Comparison of ENCODE assay signal across 10 mouse cellular contexts in genomic region chr7:80325292-80325868, GRCm38 (mm10). TPM values are rescaled to one million over a fixed set of nuclear protein-coding genes. Genes with fewer than 3 reads are reported as not detected.
DNase-seq lines count a peak whose midpoint lies in the region; ATAC-seq lines count a peak whose summit lies in the region.
"Had no signal": no experiment of that assay in that cellular context is flagged by ENCODE, and none has a peak within 500 bp of the region (broad histone marks: within the 10 kb centered on the region; RNA-seq: fewer than 3 reads in every experiment).

No protein-coding gene starts in this region.

- no peak for DNase-seq in heart, postnatal 14 days
- DNase-seq in hindbrain, embryonic 14.5 days (ENCODE audit: low spot score) = no peak
- no peak for DNase-seq in adrenal gland, postnatal 25 days
- DNase-seq: lung, postnatal 14 days; spleen, adult 18-20 months had no signal

- no peaks in the 10 kb centered on the region for H3K9me3 ChIP-seq in heart, embryonic 15.5 days (replicated peaks)
- no peaks in the 10 kb centered on the region for H3K9me3 ChIP-seq in midbrain, embryonic 12.5 days
- no peaks in the 10 kb centered on the region for H3K9me3 ChIP-seq in midbrain, embryonic 16.5 days (replicated peaks; ENCODE audit: control insufficient read depth, low read length, poor library complexity, severe bottlenecking)
- no peaks in the 10 kb centered on the region for H3K9me3 ChIP-seq in hindbrain, embryonic 14.5 days (ENCODE audit: control insufficient read depth, low read length)
- H3K9me3 ChIP-seq in stomach, embryonic 15.5 days = no peaks in the 10 kb centered on the region

- H3K9ac ChIP-seq in heart, embryonic 15.5 days = no peak overlapping the region
- H3K9ac ChIP-seq in midbrain, embryonic 12.5 days (replicated peaks) = no peak overlapping the region
- H3K9ac ChIP-seq in midbrain, embryonic 16.5 days (ENCODE audit: low read depth, low read length) = no peak overlapping the region
- H3K9ac ChIP-seq in hindbrain, embryonic 14.5 days = no peak overlapping the region
- H3K9ac ChIP-seq in stomach, embryonic 15.5 days = no peak overlapping the region

- H3K27ac ChIP-seq in heart, embryonic 15.5 days = peak overlapping the region; percentile 96
- 0 out of 2 replicates have a peak overlapping the region, but pooled peaks have one; percentile 46 for H3K27ac ChIP-seq in midbrain, embryonic 12.5 days (replicated peaks)
- no peak overlapping the region; the same call in 1 of the 2 replicates for H3K27ac ChIP-seq in midbrain, embryonic 16.5 days (ENCODE audit: low read length)
- peak overlapping the region; percentile 84; the same call in 1 of the 2 replicates for H3K27ac ChIP-seq in hindbrain, embryonic 14.5 days
- H3K27ac ChIP-seq in stomach, embryonic 15.5 days = peak overlapping the region; percentile 48; the same call in 1 of the 2 replicates

- no peak overlapping the region for H3K4me3 ChIP-seq in heart, embryonic 15.5 days
- H3K4me3 ChIP-seq in midbrain, embryonic 12.5 days = no peak overlapping the region
- H3K4me3 ChIP-seq in midbrain, embryonic 16.5 days (ENCODE audit: low read depth, low read length) = no peak overlapping the region
- no peak overlapping the region for H3K4me3 ChIP-seq in hindbrain, embryonic 14.5 days (replicated peaks; ENCODE audit: low read length)
- no peak overlapping the region for H3K4me3 ChIP-seq in stomach, embryonic 15.5 days (replicated peaks)

- no peak overlapping the region for H3K4me2 ChIP-seq in heart, embryonic 15.5 days
- H3K4me2 ChIP-seq in midbrain, embryonic 12.5 days (replicated peaks) = no peak overlapping the region
- H3K4me2 ChIP-seq in midbrain, embryonic 16.5 days (ENCODE audit: low read length) = no peak overlapping the region
- 0 out of 2 replicates have a peak overlapping the region, but pooled peaks have one; percentile 65 for H3K4me2 ChIP-seq in hindbrain, embryonic 14.5 days (replicated peaks)
- H3K4me2 ChIP-seq in stomach, embryonic 15.5 days = no peak overlapping the region

- WGBS in heart, embryonic 15.5 days = 94% methylated on average over 16 of the region's 16 CpGs
- 95% methylated on average over 16 of the region's 16 CpGs for WGBS in midbrain, embryonic 12.5 days
- WGBS in midbrain, embryonic 16.5 days = 96% methylated on average over 16 of the region's 16 CpGs
- WGBS in hindbrain, embryonic 14.5 days = 96% methylated on average over 16 of the region's 16 CpGs
- WGBS in stomach, embryonic 15.5 days = 93% methylated on average over 16 of the region's 16 CpGs

- intact Hi-C loops in heart, postnatal 14 days (cut with DNase I) = loop anchor here (2.0 kb wide), 1 partner anchor 31 kb away; the partner anchor contains the start of gene Prc1

- peaks cover 54% of the 10 kb centered on the region for H3K36me3 ChIP-seq in heart, embryonic 15.5 days
- peaks cover 69% of the 10 kb centered on the region for H3K36me3 ChIP-seq in midbrain, embryonic 12.5 days
- H3K36me3 ChIP-seq in midbrain, embryonic 16.5 days (ENCODE audit: control insufficient read depth, insufficient read depth, low read length) = peaks cover 45% of the 10 kb centered on the region
- peaks cover 57% of the 10 kb centered on the region for H3K36me3 ChIP-seq in hindbrain, embryonic 14.5 days (replicated peaks; ENCODE audit: control insufficient read depth, insufficient read depth)
- peaks cover 40% of the 10 kb centered on the region for H3K36me3 ChIP-seq in stomach, embryonic 15.5 days

- H3K27me3 ChIP-seq in heart, embryonic 15.5 days = no peaks in the 10 kb centered on the region
- H3K27me3 ChIP-seq in midbrain, embryonic 12.5 days = no peaks in the 10 kb centered on the region
- H3K27me3 ChIP-seq in midbrain, embryonic 16.5 days (ENCODE audit: control insufficient read depth, insufficient read depth, low read depth, low read length) = no peaks in the 10 kb centered on the region
- H3K27me3 ChIP-seq in hindbrain, embryonic 14.5 days (ENCODE audit: control insufficient read depth, insufficient read depth, low read length) = no peaks in the 10 kb centered on the region
- H3K27me3 ChIP-seq in stomach, embryonic 15.5 days (replicated peaks) = no peaks in the 10 kb centered on the region

- peaks cover 16% of the 10 kb centered on the region for H3K4me1 ChIP-seq in heart, embryonic 15.5 days (replicated peaks)
- peaks cover 15% of the 10 kb centered on the region for H3K4me1 ChIP-seq in midbrain, embryonic 12.5 days
- H3K4me1 ChIP-seq in midbrain, embryonic 16.5 days (ENCODE audit: control insufficient read depth, insufficient read depth, low read length) = peaks cover 13% of the 10 kb centered on the region
- peaks cover 12% of the 10 kb centered on the region for H3K4me1 ChIP-seq in hindbrain, embryonic 14.5 days (replicated peaks; ENCODE audit: control insufficient read depth, insufficient read depth, low read length)
- H3K4me1 ChIP-seq in stomach, embryonic 15.5 days = no peaks in the 10 kb centered on the region

- no peak for ATAC-seq in heart, embryonic 15.5 days (replicated peaks; ENCODE audit: insufficient number of reproducible peaks, insufficient read depth, low FRiP score, low read depth)
- ATAC-seq in midbrain, embryonic 12.5 days (ENCODE audit: low FRiP score, low read depth) = no peak
- ATAC-seq in midbrain, embryonic 16.5 days = no peak
- ATAC-seq in hindbrain, embryonic 14.5 days (ENCODE audit: low FRiP score) = no peak
- no peak for ATAC-seq in stomach, embryonic 15.5 days (ENCODE audit: insufficient read depth, low FRiP score, low read depth)
- no peak for ATAC-seq in monocyte, adult 5-6 weeks (replicated peaks; ENCODE audit: insufficient number of reproducible peaks, low FRiP score, low TSS enrichment, poor library complexity, severe bottlenecking)

RNA-seq across cellular contexts. Expression of gene Rccd1, which starts 1.1 kb away (rescaled TPM):
- polyA plus RNA-seq in heart, embryonic 15.5 days (2015; fragmentation: Nextera tagmentation; extraction: Ambion mirVana) = 7.9 and 9.0 TPM in 2 replicates
- total RNA-seq in heart, postnatal 14 days (2021) = 1 to 10 TPM; 6.8 to 7.6 TPM
- polyA plus RNA-seq in midbrain, embryonic 12.5 days (2016; fragmentation: Nextera tagmentation; extraction: Ambion mirVana) = 14.2 and 16.2 TPM in 2 replicates
- polyA plus RNA-seq in midbrain, embryonic 16.5 days (2015; fragmentation: Nextera tagmentation; extraction: Ambion mirVana) = 10.6 and 10.7 TPM in 2 replicates
- 9.4 and 11.6 TPM in 2 replicates for polyA plus RNA-seq in hindbrain, embryonic 14.5 days (2014; fragmentation: Nextera tagmentation; extraction: Ambion mirVana)
- polyA plus RNA-seq in stomach, embryonic 15.5 days (2015; fragmentation: Nextera tagmentation; extraction: Ambion mirVana) = 10.0 and 13.8 TPM in 2 replicates
- 15.4 and 19.1 TPM in 2 replicates for total RNA-seq in adrenal gland, postnatal 25 days (2021)
- 4.0 to 14.3 TPM (median 4.7 TPM) in 3 replicates for total RNA-seq in monocyte, adult 5-6 weeks (2017)

RNA-seq across cellular contexts. Expression of gene Unc45a, which starts 15.4 kb away (rescaled TPM):
- polyA plus RNA-seq in heart, embryonic 15.5 days (2015; fragmentation: Nextera tagmentation; extraction: Ambion mirVana) = 16.6 and 21.5 TPM in 2 replicates
- total RNA-seq in heart, postnatal 14 days (2021) = 10 to 100 TPM; 17.9 to 19.2 TPM
- 51.4 and 54.9 TPM in 2 replicates for polyA plus RNA-seq in midbrain, embryonic 12.5 days (2016; fragmentation: Nextera tagmentation; extraction: Ambion mirVana)
- 61.9 and 62.6 TPM in 2 replicates for polyA plus RNA-seq in midbrain, embryonic 16.5 days (2015; fragmentation: Nextera tagmentation; extraction: Ambion mirVana)
- 43.3 and 43.9 TPM in 2 replicates for polyA plus RNA-seq in hindbrain, embryonic 14.5 days (2014; fragmentation: Nextera tagmentation; extraction: Ambion mirVana)
- 35.5 and 38.3 TPM in 2 replicates for polyA plus RNA-seq in stomach, embryonic 15.5 days (2015; fragmentation: Nextera tagmentation; extraction: Ambion mirVana)
- total RNA-seq in adrenal gland, postnatal 25 days (2021) = 47.0 and 49.5 TPM in 2 replicates
- 28.3 to 50.6 TPM (median 33.6 TPM) in 3 replicates for total RNA-seq in monocyte, adult 5-6 weeks (2017)

RNA-seq across cellular contexts. Expression of gene Hddc3, which starts 17.5 kb away (rescaled TPM):
- 16.1 and 17.4 TPM in 2 replicates for polyA plus RNA-seq in heart, embryonic 15.5 days (2015; fragmentation: Nextera tagmentation; extraction: Ambion mirVana)
- 10 to 100 TPM; 29.7 to 31.3 TPM for total RNA-seq in heart, postnatal 14 days (2021)
- polyA plus RNA-seq in midbrain, embryonic 12.5 days (2016; fragmentation: Nextera tagmentation; extraction: Ambion mirVana) = 24.3 and 24.8 TPM in 2 replicates
- polyA plus RNA-seq in midbrain, embryonic 16.5 days (2015; fragmentation: Nextera tagmentation; extraction: Ambion mirVana) = 23.3 and 27.7 TPM in 2 replicates
- 18.7 and 23.4 TPM in 2 replicates for polyA plus RNA-seq in hindbrain, embryonic 14.5 days (2014; fragmentation: Nextera tagmentation; extraction: Ambion mirVana)
- 16.4 and 20.1 TPM in 2 replicates for polyA plus RNA-seq in stomach, embryonic 15.5 days (2015; fragmentation: Nextera tagmentation; extraction: Ambion mirVana)
- total RNA-seq in adrenal gland, postnatal 25 days (2021) = 32.8 and 37.9 TPM in 2 replicates
- total RNA-seq in monocyte, adult 5-6 weeks (2017) = 0.21 to 6.1 TPM (median 1.5 TPM) in 3 replicates

RNA-seq across cellular contexts. Expression of gene Prc1, which starts 31.1 kb away (rescaled TPM):
- 125 and 145 TPM in 2 replicates for polyA plus RNA-seq in heart, embryonic 15.5 days (2015; fragmentation: Nextera tagmentation; extraction: Ambion mirVana)
- total RNA-seq in heart, postnatal 14 days (2021) = 10 to 100 TPM; 12.4 to 19.8 TPM
- polyA plus RNA-seq in midbrain, embryonic 12.5 days (2016; fragmentation: Nextera tagmentation; extraction: Ambion mirVana) = 175 and 180 TPM in 2 replicates
- polyA plus RNA-seq in midbrain, embryonic 16.5 days (2015; fragmentation: Nextera tagmentation; extraction: Ambion mirVana) = 22.6 and 23.7 TPM in 2 replicates
- 33.0 and 39.3 TPM in 2 replicates for polyA plus RNA-seq in hindbrain, embryonic 14.5 days (2014; fragmentation: Nextera tagmentation; extraction: Ambion mirVana)
- 139 and 142 TPM in 2 replicates for polyA plus RNA-seq in stomach, embryonic 15.5 days (2015; fragmentation: Nextera tagmentation; extraction: Ambion mirVana)
- 17.8 and 23.2 TPM in 2 replicates for total RNA-seq in adrenal gland, postnatal 25 days (2021)
- 6.3 to 11.8 TPM (median 7.3 TPM) in 3 replicates for total RNA-seq in monocyte, adult 5-6 weeks (2017)

RNA-seq across cellular contexts. Expression of gene Man2a2, which starts 45.8 kb away (rescaled TPM):
- 15.1 and 21.1 TPM in 2 replicates for polyA plus RNA-seq in heart, embryonic 15.5 days (2015; fragmentation: Nextera tagmentation; extraction: Ambion mirVana)
- 10 to 100 TPM; 68.8 to 69.3 TPM for total RNA-seq in heart, postnatal 14 days (2021)
- 23.1 and 26.0 TPM in 2 replicates for polyA plus RNA-seq in midbrain, embryonic 12.5 days (2016; fragmentation: Nextera tagmentation; extraction: Ambion mirVana)
- polyA plus RNA-seq in midbrain, embryonic 16.5 days (2015; fragmentation: Nextera tagmentation; extraction: Ambion mirVana) = 25.2 and 25.8 TPM in 2 replicates
- polyA plus RNA-seq in hindbrain, embryonic 14.5 days (2014; fragmentation: Nextera tagmentation; extraction: Ambion mirVana) = 18.9 and 21.6 TPM in 2 replicates
- polyA plus RNA-seq in stomach, embryonic 15.5 days (2015; fragmentation: Nextera tagmentation; extraction: Ambion mirVana) = 16.3 and 16.4 TPM in 2 replicates
- total RNA-seq in adrenal gland, postnatal 25 days (2021) = 92.6 and 109 TPM in 2 replicates
- 12.8 to 20.6 TPM (median 18.0 TPM) in 3 replicates for total RNA-seq in monocyte, adult 5-6 weeks (2017)
